Mouse (Mus musculus) left cerebral cortex, adult 9 months (tissue): ENCODE measurements around the gene 4930558C23Rik.
"Not testable (repeated sequence)": the region's sequence is repeated elsewhere in the genome, so short reads cannot be mapped to it uniquely, and the experiment has no call there.

ENCODE experiments used
- DNase-seq, 2 experiments: peaks; one replicate each; pipeline ENCODE4 v3.0.0; 2022; ENCODE audit warnings: low spot score in 2 of 2

Gene 4930558C23Rik

GRCm38 (mm10) chr3:95402741-95403140 lies at the start of gene 4930558C23Rik:
TSS of gene 4930558C23Rik (minus strand) at chr3:95402841.
- DNase-seq: no peak

- no peak for DNase-seq
Measured at GRCm38 (mm10) chr3:95450915-95451314, 48.3 kb upstream of the 4930558C23Rik start.

- peak in 1 of 2 experiments; percentile 21 for DNase-seq
Measured at GRCm38 (mm10) chr3:95450408-95450807, 47.8 kb upstream of the 4930558C23Rik start.

DNA sequence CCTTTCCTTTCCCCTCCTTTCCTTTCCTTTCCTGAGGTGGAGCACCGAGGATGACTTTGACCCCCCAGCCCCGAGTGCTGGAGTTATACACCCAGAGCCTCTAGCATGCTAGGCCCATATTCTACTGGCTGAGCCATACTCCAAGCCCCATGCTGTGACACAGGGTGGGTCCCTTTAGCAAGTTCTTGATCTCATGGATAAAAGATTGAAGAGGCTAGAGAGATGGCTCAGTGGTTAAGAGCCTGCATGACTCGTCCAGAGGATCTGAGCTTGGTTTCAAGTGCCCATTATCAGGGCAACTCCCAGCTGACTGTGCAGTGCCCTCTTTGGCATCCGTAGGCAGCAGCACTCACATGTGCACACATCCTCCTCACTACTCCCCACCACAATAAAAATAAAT lies 42.7 kb upstream of the 4930558C23Rik start:
- DNase-seq: no peak

GRCm38 (mm10) chr3:95442406-95443117 lies 39.9 kb upstream of the 4930558C23Rik start:
- DNase-seq: no peak

DNA sequence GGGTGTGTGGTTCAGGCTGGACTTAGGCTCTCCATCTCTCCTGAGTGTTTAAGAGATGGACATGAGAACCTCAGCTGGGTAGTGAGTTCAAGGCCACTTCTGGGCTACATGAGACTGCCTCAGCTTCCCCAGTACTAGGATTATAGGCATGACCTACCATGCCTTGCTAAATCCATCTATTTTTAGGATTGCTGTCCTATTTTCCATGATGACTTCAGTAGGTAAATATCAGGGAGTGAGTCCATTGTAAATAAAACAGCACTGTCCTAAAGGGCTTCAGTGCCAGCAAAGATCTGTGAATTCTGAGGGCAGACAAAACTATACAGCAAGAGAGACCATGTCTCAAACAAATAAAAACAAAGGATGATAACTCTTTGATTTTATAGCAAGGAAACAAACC lies 37.0 kb upstream of the 4930558C23Rik start:
- DNase-seq: no peak

DNA sequence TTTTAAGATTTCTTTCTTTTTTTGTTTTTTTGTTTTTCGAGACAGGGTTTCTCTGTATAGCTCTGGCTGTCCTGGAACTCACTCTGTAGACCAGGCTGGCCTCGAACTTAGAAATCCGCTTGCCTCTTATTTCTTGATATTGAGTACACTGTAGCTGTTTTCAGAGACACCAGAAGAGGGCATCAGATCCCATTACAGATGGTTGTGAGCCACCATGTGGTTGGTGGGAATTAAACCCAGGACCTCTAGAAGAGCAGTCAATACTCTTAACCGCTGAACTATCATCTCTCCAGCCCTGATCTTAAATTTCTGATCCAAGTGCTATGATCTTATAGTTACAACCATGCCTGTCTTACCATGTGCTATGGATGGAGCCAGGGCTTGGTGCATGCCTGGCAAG lies 36.0 kb upstream of the 4930558C23Rik start:
- not testable (repeated sequence) for DNase-seq

DNA sequence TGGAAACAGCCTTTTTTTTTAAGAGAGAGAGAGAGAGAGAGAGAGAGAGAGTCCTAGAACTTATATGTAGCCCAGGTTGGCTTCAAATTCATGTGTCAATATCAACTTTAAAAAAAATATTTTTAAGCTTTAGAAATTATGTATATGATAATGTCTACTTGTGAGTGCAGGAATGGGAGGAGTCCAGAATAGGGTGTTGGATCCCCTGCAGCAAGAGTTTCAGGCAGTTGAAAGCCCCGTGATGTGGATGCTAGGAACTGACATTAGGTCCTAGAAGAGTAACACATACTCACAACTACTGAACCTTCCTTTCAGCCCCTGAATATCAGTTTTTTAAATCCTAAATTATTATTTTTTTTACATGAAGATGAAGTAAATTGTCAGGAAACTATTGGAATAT lies 32.9 kb upstream of the 4930558C23Rik start:
- DNase-seq: no peak

DNA sequence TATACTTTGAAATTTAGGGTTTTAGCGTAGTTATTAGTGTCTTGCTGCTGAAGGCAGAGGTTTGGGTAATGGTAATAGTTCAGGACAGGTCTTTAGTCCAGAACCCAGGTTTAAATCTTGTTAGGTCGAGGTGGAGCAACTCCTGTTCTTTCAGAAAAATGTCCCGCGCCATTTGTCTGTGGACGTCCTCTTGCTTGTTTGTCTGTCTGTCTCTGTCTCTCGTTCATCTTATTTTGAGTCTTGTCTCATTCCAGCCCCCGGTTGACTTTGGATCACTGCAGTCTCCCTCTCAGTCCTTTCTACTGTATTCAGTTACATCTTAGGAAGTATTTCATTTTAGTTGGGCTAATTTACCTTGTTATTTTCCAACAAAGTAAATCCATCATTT lies 32.3 kb upstream of the 4930558C23Rik start:
- DNase-seq: no peak

- peak; percentile 81 to 93 for DNase-seq
Measured at GRCm38 (mm10) chr3:95434136-95434982, 31.7 kb upstream of the 4930558C23Rik start, which contains the start of gene Arnt. TSS of gene Arnt (plus strand) at chr3:95434388.

DNA sequence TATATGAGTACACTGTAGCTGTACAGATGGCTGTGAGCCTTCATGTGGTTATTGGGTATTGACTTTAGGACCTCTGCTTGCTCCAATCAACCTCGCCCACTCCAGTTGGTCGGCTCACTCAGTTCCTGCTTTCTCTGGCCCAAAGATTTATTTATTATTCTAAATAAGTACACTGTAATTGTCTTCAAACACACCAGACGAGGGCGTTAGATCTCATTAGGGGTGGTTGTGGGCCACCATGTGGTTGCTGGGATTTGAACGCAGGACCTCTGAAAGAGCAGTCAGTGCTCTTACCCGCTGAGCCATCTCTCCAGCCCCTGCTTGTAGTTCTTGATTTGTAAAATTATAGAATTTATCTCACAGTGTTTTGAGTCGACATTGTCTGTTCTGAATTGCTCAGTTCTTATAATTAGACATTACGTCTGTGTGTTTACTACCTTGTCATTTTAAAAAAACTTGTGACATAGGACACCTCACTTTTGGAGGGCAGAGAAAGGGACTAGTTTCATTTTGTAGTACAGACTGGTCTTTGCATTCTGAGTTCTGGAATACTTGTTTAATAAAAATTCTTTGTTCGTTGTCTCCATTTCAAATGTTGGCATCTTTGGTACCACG lies 30.8 kb upstream of the 4930558C23Rik start:
- DNase-seq: no peak

GRCm38 (mm10) chr3:95428423-95428822 lies 25.8 kb upstream of the 4930558C23Rik start:
- DNase-seq: not testable (repeated sequence)

DNA sequence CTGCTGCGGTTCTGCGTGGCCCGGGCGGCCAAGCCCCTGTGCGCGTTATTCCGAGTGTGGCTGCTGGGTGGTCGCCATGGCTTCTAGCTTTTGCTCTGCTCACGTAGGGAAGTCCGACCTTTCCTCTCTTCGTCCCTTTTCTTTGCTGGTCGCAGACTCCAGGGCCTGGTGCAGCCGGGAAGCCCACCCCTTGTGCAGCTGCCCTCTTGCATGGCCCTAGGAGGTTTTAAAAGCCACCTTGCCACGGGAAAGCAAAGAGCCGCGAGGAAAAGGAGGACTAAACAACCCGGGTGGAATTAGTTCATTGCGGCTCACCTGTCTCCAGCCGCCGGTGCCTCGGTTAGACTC lies 25.2 kb upstream of the 4930558C23Rik start:
- DNase-seq: not testable (repeated sequence)

- not testable (repeated sequence) for DNase-seq
Measured at GRCm38 (mm10) chr3:95427117-95427890, 24.7 kb upstream of the 4930558C23Rik start.

- not testable (repeated sequence) for DNase-seq
Measured at GRCm38 (mm10) chr3:95426476-95426875, 23.8 kb upstream of the 4930558C23Rik start.

DNA sequence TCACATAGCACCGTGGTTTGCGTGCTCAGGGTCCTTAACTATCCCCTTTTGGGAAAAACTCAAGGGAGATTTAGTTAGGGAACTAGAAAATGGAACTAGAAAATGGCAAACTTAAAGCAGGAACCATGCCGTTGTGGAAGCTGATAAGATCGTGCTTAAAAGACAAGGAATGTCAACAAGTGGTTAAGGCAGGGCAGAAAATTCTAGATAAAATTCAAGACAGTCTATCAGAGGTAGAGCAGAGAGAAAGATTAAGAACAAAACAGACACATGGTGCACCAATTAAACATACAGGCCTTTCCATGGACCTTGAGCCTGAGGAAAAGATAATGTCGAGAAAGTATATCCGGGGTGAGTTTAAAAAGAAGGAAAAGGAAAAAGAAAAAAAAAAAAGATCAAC lies 15.2 kb upstream of the 4930558C23Rik start:
- DNase-seq: no peak

GRCm38 (mm10) chr3:95412268-95412667 lies 9.6 kb upstream of the 4930558C23Rik start:
- no peak for DNase-seq

DNA sequence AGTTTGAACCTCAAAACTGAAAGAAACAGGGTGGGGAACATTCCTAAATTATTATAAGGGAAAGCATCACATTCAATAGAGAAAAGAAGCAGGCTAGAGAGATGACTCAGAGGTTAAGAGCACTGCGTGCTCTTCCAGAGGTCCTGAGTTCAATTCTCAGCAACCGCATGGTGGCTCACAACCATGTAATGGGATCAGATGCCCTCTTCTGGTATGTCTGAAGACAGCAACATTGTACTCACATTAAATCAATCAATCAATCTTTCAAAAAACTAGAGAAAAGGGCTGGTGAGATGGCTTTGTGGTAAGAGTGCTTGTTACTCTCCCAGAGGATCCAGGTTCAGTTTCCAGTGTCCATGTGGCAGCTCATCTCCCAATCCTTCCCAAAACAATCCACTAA lies 6.2 kb upstream of the 4930558C23Rik start:
- no peak for DNase-seq

- DNase-seq: no peak
Measured at GRCm38 (mm10) chr3:95407728-95408127, 5.1 kb upstream of the 4930558C23Rik start.

GRCm38 (mm10) chr3:95394385-95394784 lies 8.3 kb downstream of the 4930558C23Rik start:
- DNase-seq: no peak

DNA sequence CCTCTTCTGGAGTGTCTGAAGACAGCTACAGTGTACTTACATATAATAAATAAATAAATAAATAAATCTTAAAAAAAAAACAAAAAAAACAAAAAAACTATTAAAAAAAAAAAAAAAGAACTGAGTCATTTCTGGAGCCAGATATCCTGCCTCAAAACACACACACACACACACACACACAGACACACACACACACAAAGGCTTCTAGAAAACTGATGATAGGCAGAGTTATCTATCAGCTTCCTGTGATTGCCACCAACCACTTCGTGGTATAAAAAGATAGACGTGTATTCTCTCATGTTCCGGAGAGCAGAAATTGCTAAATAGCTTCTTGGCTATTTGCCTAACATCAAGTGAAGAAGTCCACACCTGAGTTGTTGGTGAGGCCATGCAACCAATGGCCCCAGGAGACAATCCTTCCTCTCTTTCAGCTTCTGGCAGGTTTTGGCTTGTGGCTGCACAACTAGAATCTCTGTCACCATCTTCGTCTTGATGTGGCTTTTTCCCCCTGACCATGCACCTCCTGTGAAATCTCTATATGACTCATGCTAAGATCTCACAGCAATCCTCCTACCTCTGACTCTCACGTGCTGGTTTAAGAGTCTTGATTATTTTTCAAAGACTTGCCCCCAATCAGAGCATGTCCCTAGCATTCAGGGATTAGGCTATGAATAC lies 17.1 kb downstream of the 4930558C23Rik start:
- DNase-seq: no peak
